Mouse (Mus musculus) spleen, adult 2 months (tissue): ENCODE results near the gene Vpreb3. TPM values are rescaled to one million over a fixed set of nuclear protein-coding genes. Genes with fewer than 3 reads are reported as not detected.

Experiments
- DNase-seq, 2 experiments: peaks; one replicate each; pipeline versions ENCODE4 v3.0.0 to v3.0.0-alpha.2; 2012 to 2021; ENCODE audit warnings: low spot score in 2 of 2, low read depth in 1 of 2
- H3K27ac ChIP-seq: fragments of 200-500 bp; 2 replicates; pipeline ENCODE4 v1.5.1; 2012; ENCODE audit warnings: low read length, inconsistent platforms; ENCODE audit not compliant: insufficient read depth
- H3K27me3 ChIP-seq: fragments of 200-500 bp; 2 replicates; pipeline ENCODE4 v1.6.1; 2012; ENCODE audit warnings: mild to moderate bottlenecking, moderate library complexity, low read length, inconsistent platforms; ENCODE audit not compliant: control insufficient read depth, insufficient read depth
- H3K36me3 ChIP-seq: fragments of 200-500 bp; 2 replicates; pipeline ENCODE4 v1.6.1; 2012; ENCODE audit warnings: mild to moderate bottlenecking, low read length, inconsistent platforms; ENCODE audit not compliant: control insufficient read depth, insufficient read depth
- H3K4me1 ChIP-seq: fragments of 200-500 bp; 2 replicates; pipeline ENCODE4 v1.6.1; 2011; ENCODE audit warnings: inconsistent platforms; ENCODE audit not compliant: control insufficient read depth, insufficient read depth, insufficient read length
- H3K4me3 ChIP-seq: fragments of 200-500 bp; 2 replicates; pipeline ENCODE4 v1.5.1; 2011; ENCODE audit warnings: mild to moderate bottlenecking, inconsistent platforms; ENCODE audit not compliant: insufficient read depth, insufficient read length; ENCODE audit errors: extremely low read depth
- CTCF ChIP-seq: fragments of 200-500 bp; IDR thresholded peaks from 2 replicates; pipeline ENCODE4 v1.5.1; 2011; ENCODE audit warnings: mild to moderate bottlenecking, inconsistent platforms; ENCODE audit not compliant: insufficient read depth, insufficient read length, insufficient replicate concordance; ENCODE audit errors: extremely low read depth
- POLR2A ChIP-seq: fragments of 200-500 bp; IDR thresholded peaks from 2 replicates; pipeline ENCODE4 v1.6.1; 2011; ENCODE audit warnings: low read depth, low read length, inconsistent platforms
- WGBS: fragments of 180-500 bp; shearing (Covaris S2); methylation state at CpG from one replicate; pipeline ENCODE4 v1.1.7; 2018; 5-methylcytosine and 5-hydroxymethylcytosine counted together
- polyA plus RNA-seq: library from polyadenylated mRNA; depleted of rRNA; stranded (reverse); fragments of >200 nt; gene quantifications from 2 replicates; pipeline ENCODE4 v1.2.3, GENCODE M21; 2012; rRNA removed

Vpreb3 gene
- polyA plus RNA-seq, result 178 and 292 TPM in 2 replicates

- Histone ChIP-seq H3K27ac (no peak within 1 kb of the TSS), H3K4me3 (no peak within 1 kb of the TSS), H3K36me3 (no peaks in the 10 kb centered on the region), H3K4me1 (peaks cover 4% of the 10 kb centered on the region; the same call in 1 of the 2 replicates), H3K27me3 (no peaks in the 10 kb centered on the region)
- WGBS, result 58% methylated on average over 15 of the region's 15 CpGs
- DNase-seq, result no peak
- TF ChIP-seq CTCF (no peak), POLR2A (no peak)
Observed at GRCm38 (mm10) chr10:75942736-75943477, at the start of gene Vpreb3. TSS of gene Vpreb3 (plus strand) at chr10:75943057.

- no peak within 1 kb of the TSS for H3K27ac ChIP-seq
- H3K27me3 ChIP-seq, result no peaks in the 10 kb centered on the region
- 3% methylated on average over 51 of the region's 51 CpGs for WGBS
- DNase-seq, result peak; percentile 97 to 98
- H3K4me3 ChIP-seq, result peak within 1 kb of the TSS; percentile 49
- H3K4me1 ChIP-seq, result peaks cover 13% of the 10 kb centered on the region
- no peak for TF ChIP-seq CTCF
- peaks cover 13% of the 10 kb centered on the region for H3K36me3 ChIP-seq
Observed at GRCm38 (mm10) chr10:75893089-75893750, 49.6 kb upstream of the Vpreb3 start, which contains the start of gene Derl3. TSS of gene Derl3 (plus strand) at chr10:75893413.

GRCm38 (mm10) chr10:75894601-75895000 is 48.3 kb upstream of the Vpreb3 start:
- H3K27me3 ChIP-seq, result no peaks in the 10 kb centered on the region
- H3K4me3 ChIP-seq, result no peak overlapping the region
- H3K27ac ChIP-seq, result no peak overlapping the region
- WGBS, result 62% methylated on average over 6 of the region's 6 CpGs
- no peak for TF ChIP-seq CTCF
- no peak for TF ChIP-seq POLR2A
- peaks cover 13% of the 10 kb centered on the region for H3K4me1 ChIP-seq
- H3K36me3 ChIP-seq, result peaks cover 13% of the 10 kb centered on the region
- no peak for DNase-seq

GRCm38 (mm10) chr10:75895730-75896129 is 47.1 kb upstream of the Vpreb3 start:
- peaks cover 16% of the 10 kb centered on the region for H3K36me3 ChIP-seq
- 87% methylated on average over 5 of the region's 5 CpGs for WGBS
- TF ChIP-seq POLR2A (no peak), CTCF (no peak)
- DNase-seq, result no peak
- no peak overlapping the region for H3K27ac ChIP-seq
- H3K4me1 ChIP-seq, result peaks cover 13% of the 10 kb centered on the region
- H3K4me3 ChIP-seq, result no peak overlapping the region
- no peaks in the 10 kb centered on the region for H3K27me3 ChIP-seq

- TF ChIP-seq CTCF, result no peak
- no peak for TF ChIP-seq POLR2A
- 87% methylated on average over 1 of the region's 1 CpGs for WGBS
- Histone ChIP-seq H3K4me1 (peaks cover 13% of the 10 kb centered on the region), H3K36me3 (peaks cover 16% of the 10 kb centered on the region), H3K27me3 (no peaks in the 10 kb centered on the region), H3K4me3 (no peak overlapping the region), H3K27ac (no peak overlapping the region)
- DNase-seq, result no peak
Observed at GRCm38 (mm10) chr10:75896208-75896607, 46.6 kb upstream of the Vpreb3 start.

GRCm38 (mm10) chr10:75897373-75897772 is 45.5 kb upstream of the Vpreb3 start:
- peak; percentile 55; the same call in 1 of the 2 replicates for TF ChIP-seq CTCF
- TF ChIP-seq POLR2A, result no peak
- peak in 1 of 2 experiments; percentile 53 for DNase-seq
- 55% methylated on average over 6 of the region's 6 CpGs for WGBS
- Histone ChIP-seq H3K36me3 (peaks cover 22% of the 10 kb centered on the region), H3K4me1 (peaks cover 13% of the 10 kb centered on the region), H3K27ac (no peak overlapping the region), H3K27me3 (no peaks in the 10 kb centered on the region), H3K4me3 (no peak overlapping the region)

GRCm38 (mm10) chr10:75898039-75898564 is 44.8 kb upstream of the Vpreb3 start:
- H3K4me3 ChIP-seq, result no peak overlapping the region
- TF ChIP-seq CTCF (no peak), POLR2A (no peak)
- no peak overlapping the region for H3K27ac ChIP-seq
- H3K27me3 ChIP-seq, result no peaks in the 10 kb centered on the region
- 88% methylated on average over 6 of the region's 6 CpGs for WGBS
- H3K4me1 ChIP-seq, result peaks cover 13% of the 10 kb centered on the region
- no peak for DNase-seq
- H3K36me3 ChIP-seq, result peaks cover 22% of the 10 kb centered on the region
